Mouse (Mus musculus) small intestine, adult 2 months (tissue): Measurements from ENCODE around the gene Mpc1. TPM values are rescaled to one million over a fixed set of nuclear protein-coding genes. Genes with fewer than 3 reads are reported as not detected.
"Not testable (repeated sequence)": the region's sequence is repeated elsewhere in the genome, so short reads cannot be mapped to it uniquely, and the experiment has no call there.

Source experiments
- H3K27ac ChIP-seq: fragments of 200-500 bp; 2 replicates; pipeline ENCODE4 v1.5.1; 2012; ENCODE audit warnings: low read depth, low read length, control low read depth, inconsistent platforms; ENCODE audit not compliant: insufficient read depth
- H3K27me3 ChIP-seq: fragments of 200-500 bp; 2 replicates; pipeline ENCODE4 v1.6.1; 2012; ENCODE audit warnings: mild to moderate bottlenecking, moderate library complexity, low read length, inconsistent platforms; ENCODE audit not compliant: control insufficient read depth, insufficient read depth
- H3K36me3 ChIP-seq: fragments of 200-500 bp; 2 replicates; pipeline ENCODE4 v1.6.1; 2012; ENCODE audit warnings: mild to moderate bottlenecking, low read length, control low read depth, inconsistent platforms; ENCODE audit not compliant: control insufficient read depth, insufficient read depth
- H3K4me1 ChIP-seq: fragments of 200-500 bp; 2 replicates; pipeline ENCODE4 v1.6.1; 2012; ENCODE audit warnings: low read length, inconsistent platforms, mixed read lengths; ENCODE audit not compliant: control insufficient read depth, insufficient read depth, insufficient read length
- H3K4me3 ChIP-seq: fragments of 200-500 bp; 2 replicates; pipeline ENCODE4 v1.5.1; 2012; ENCODE audit warnings: low read depth, mild to moderate bottlenecking, control low read depth, inconsistent platforms, low read length, moderate library complexity
- CTCF ChIP-seq: fragments of 200-500 bp; IDR thresholded peaks from 2 replicates; pipeline ENCODE4 v1.5.1; 2012; ENCODE audit warnings: low read depth, mild to moderate bottlenecking, control low read depth, inconsistent platforms, low read length, moderate library complexity, mixed read lengths; ENCODE audit not compliant: insufficient replicate concordance, insufficient read length; ENCODE audit errors: extremely low read depth
- POLR2A ChIP-seq: fragments of 200-500 bp; IDR thresholded peaks from 2 replicates; pipeline ENCODE4 v1.6.1; 2012; ENCODE audit warnings: low read depth, mild to moderate bottlenecking, control low read depth, inconsistent platforms, low read length, moderate library complexity
- WGBS: fragments of 180-500 bp; shearing (Covaris S2); methylation state at CpG from one replicate; pipeline ENCODE4 v1.1.7; 2018; 5-methylcytosine and 5-hydroxymethylcytosine counted together
- polyA plus RNA-seq: library from polyadenylated mRNA; depleted of rRNA; stranded (reverse); fragments of >200 nt; gene quantifications from 2 replicates; pipeline ENCODE4 v1.2.3, GENCODE M21; 2012

Mpc1 gene
- polyA plus RNA-seq, 1 experiment: 111 TPM

GRCm38 (mm10) chr17:8256982-8257381 lies 25.7 kb upstream of the Mpc1 start:
- no peaks in the 10 kb centered on the region for H3K27me3 ChIP-seq
- 64% methylated on average over 8 of the region's 8 CpGs for WGBS

GRCm38 (mm10) chr17:8264638-8265037 lies 18.1 kb upstream of the Mpc1 start:
- WGBS: 13% methylated on average over 7 of the region's 7 CpGs
- H3K4me1 ChIP-seq, H3K27me3 ChIP-seq, H3K36me3 ChIP-seq, H3K27ac ChIP-seq, H3K4me3 ChIP-seq: not testable (repeated sequence)

More at GRCm38 (mm10) chr17:8256982-8257381, 25.7 kb upstream of the Mpc1 start:
- H3K27ac ChIP-seq: no peak overlapping the region
- TF ChIP-seq POLR2A (no peak), CTCF (no peak)
- H3K4me3 ChIP-seq: no peak overlapping the region
- H3K4me1 ChIP-seq: no peaks in the 10 kb centered on the region
- H3K36me3 ChIP-seq: no peaks in the 10 kb centered on the region

DNA sequence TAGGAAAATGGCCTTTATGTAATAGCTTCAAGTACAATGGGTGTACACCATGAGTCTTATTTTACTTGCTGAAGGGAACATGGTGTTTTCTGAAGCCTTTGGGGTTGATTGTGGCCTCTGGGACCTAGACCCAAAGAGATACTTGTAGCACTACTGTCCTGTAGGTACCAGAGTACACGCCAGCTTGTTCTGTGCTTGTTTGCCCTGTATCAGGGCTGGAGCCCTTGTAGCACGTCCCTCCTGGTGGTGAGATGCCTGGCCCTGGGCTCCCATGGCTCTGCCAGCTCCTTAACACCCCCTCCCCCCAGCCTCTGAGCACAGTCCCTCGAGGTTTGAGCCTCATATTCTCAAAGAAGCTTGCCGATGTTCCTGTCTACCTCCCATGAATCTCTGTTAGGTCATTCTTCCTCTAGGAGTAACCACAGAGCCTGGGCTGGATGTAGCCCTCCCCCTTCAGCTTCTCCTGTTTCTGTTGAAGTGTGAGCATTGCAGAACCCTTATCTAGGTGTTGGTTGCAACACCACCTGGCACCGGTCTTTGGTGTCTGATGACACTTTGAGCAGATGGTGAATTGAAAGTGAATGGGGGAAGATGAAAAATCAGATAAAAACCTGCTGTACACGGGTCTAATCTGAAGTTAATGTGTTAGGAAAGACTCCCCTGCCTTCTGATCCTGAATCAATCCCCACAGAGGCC lies 10.5 kb upstream of the Mpc1 start:
- Histone ChIP-seq H3K27me3 (peaks cover 4% of the 10 kb centered on the region; the same call in 1 of the 2 replicates), H3K27ac (no peak overlapping the region), H3K4me1 (peaks cover 2% of the 10 kb centered on the region; the same call in 1 of the 2 replicates), H3K4me3 (no peak overlapping the region), H3K36me3 (no peaks in the 10 kb centered on the region)
- WGBS: 25% methylated on average over 6 of the region's 6 CpGs
- TF ChIP-seq POLR2A (no peak), CTCF (no peak)

DNA sequence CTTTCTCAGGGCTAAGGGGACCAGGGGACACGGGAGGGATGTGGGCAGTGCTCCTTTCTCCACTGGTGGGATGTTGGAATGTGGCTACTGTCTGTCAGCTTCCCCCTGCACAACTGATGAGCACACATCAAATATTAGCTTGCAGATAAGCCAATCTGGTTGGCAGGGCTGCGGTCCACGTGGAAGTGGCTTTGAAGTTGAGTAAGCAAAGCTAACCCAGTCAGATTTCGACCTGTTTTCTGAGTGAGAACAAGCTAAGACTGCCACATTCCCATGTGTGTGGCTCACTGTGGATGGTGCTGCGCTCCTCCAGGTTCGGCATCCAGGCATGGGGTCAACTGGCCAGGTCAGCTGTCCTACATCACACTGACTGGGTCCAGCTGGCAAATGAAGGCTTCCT lies 9.8 kb upstream of the Mpc1 start:
- WGBS: 20% methylated on average over 6 of the region's 6 CpGs
- TF ChIP-seq CTCF: no peak
- TF ChIP-seq POLR2A: no peak
- Histone ChIP-seq H3K36me3 (no peaks in the 10 kb centered on the region), H3K4me1 (peaks cover 2% of the 10 kb centered on the region; the same call in 1 of the 2 replicates), H3K27me3 (peaks cover 4% of the 10 kb centered on the region; the same call in 1 of the 2 replicates), H3K4me3 (no peak overlapping the region), H3K27ac (no peak overlapping the region)

GRCm38 (mm10) chr17:8276071-8276470 lies 6.6 kb upstream of the Mpc1 start:
- H3K27ac ChIP-seq: no peak overlapping the region
- no peak overlapping the region for H3K4me3 ChIP-seq
- peaks cover 2% of the 10 kb centered on the region; the same call in 1 of the 2 replicates for H3K4me1 ChIP-seq
- no peak for TF ChIP-seq CTCF
- H3K27me3 ChIP-seq: peaks cover 4% of the 10 kb centered on the region; the same call in 1 of the 2 replicates
- H3K36me3 ChIP-seq: no peaks in the 10 kb centered on the region
- WGBS: 55% methylated on average over 4 of the region's 4 CpGs

- Histone ChIP-seq H3K36me3 (no peaks in the 10 kb centered on the region), H3K4me3 (no peak overlapping the region), H3K27ac (no peak overlapping the region), H3K4me1 (peaks cover 2% of the 10 kb centered on the region; the same call in 1 of the 2 replicates), H3K27me3 (0 out of 2 replicates have a peak, but pooled peaks cover 4% of the 10 kb centered on the region)
- TF ChIP-seq POLR2A: no peak
- TF ChIP-seq CTCF: no peak
- WGBS: 69% methylated on average over 7 of the region's 7 CpGs
Observed at GRCm38 (mm10) chr17:8276680-8277079, 6.0 kb upstream of the Mpc1 start.

GRCm38 (mm10) chr17:8277266-8277665 lies 5.4 kb upstream of the Mpc1 start:
- TF ChIP-seq POLR2A: no peak
- TF ChIP-seq CTCF: no peak
- peaks cover 2% of the 10 kb centered on the region; the same call in 1 of the 2 replicates for H3K4me1 ChIP-seq
- 88% methylated on average over 3 of the region's 3 CpGs for WGBS
- H3K27ac ChIP-seq: no peak overlapping the region
- 0 out of 2 replicates have a peak, but pooled peaks cover 4% of the 10 kb centered on the region for H3K27me3 ChIP-seq
- H3K4me3 ChIP-seq: no peak overlapping the region
- no peaks in the 10 kb centered on the region for H3K36me3 ChIP-seq
